Mouse (Mus musculus): ENCODE measurements around the gene Tpd52l2. TPM values are rescaled to one million over a fixed set of nuclear protein-coding genes. Genes with fewer than 3 reads are reported as not detected.

Tpd52l2 gene
- polyA plus RNA-seq (2014; fragmentation: Nextera tagmentation; extraction: Ambion mirVana), result 175 and 178 TPM in 2 replicates

- peaks cover 9% of the 10 kb centered on the region; the same call in 1 of the 2 replicates for H3K4me1 ChIP-seq (ENCODE audit: control insufficient read depth, insufficient read depth, low read length)
- H3K4me2 ChIP-seq (replicated peaks; ENCODE audit: low read depth, low read length), result peak within 1 kb of the TSS; percentile 83
- H3K9ac ChIP-seq (replicated peaks; ENCODE audit: low read depth, low read length), result peak within 1 kb of the TSS; percentile 89
- no peaks in the 10 kb centered on the region for H3K9me3 ChIP-seq (ENCODE audit: control insufficient read depth, low read depth, low read length)
- WGBS, result under 1% methylated on average over 46 of the region's 46 CpGs
- peak; percentile 97 for ATAC-seq (ENCODE audit: insufficient number of reproducible peaks, insufficient read depth, low FRiP score, low read depth)
- peaks cover 15% of the 10 kb centered on the region for H3K36me3 ChIP-seq (ENCODE audit: control insufficient read depth, insufficient read depth, low read length)
- H3K4me3 ChIP-seq (ENCODE audit: low read depth, low read length), result peak within 1 kb of the TSS; percentile 96
- H3K27me3 ChIP-seq (ENCODE audit: control insufficient read depth, insufficient read depth, low read length), result no peaks in the 10 kb centered on the region
- peak within 1 kb of the TSS; percentile 94 for H3K27ac ChIP-seq (ENCODE audit: low read length)
Observed at GRCm38 (mm10) chr2:181496831-181497547, at the start of gene Tpd52l2. Tpd52l2 (plus strand) TSS chr2:181497142.

DNA sequence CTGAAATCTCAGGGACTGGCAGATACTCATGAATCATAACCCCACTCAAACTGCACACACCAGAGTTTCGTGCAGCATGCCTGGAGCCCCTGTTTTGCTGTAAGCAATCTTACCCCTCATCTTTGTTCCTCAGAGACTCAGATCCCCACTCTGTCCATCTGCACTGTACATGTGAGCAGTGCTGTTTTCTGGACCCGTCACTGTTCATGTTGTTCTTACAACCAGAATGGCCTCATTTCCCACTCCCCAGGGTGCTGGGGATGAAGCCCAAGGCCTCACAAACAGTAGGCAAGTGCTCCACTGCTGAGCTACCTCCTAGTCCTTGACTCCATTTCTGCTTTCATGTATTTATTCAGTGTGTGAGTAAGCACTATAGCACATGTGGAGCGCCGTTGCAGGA lies 44.8 kb upstream of the Tpd52l2 start:
- no peaks in the 10 kb centered on the region for H3K36me3 ChIP-seq (ENCODE audit: control insufficient read depth, insufficient read depth, low read length)
- H3K27ac ChIP-seq (ENCODE audit: low read length), result no peak overlapping the region
- H3K9me3 ChIP-seq (ENCODE audit: control insufficient read depth, low read depth, low read length), result no peaks in the 10 kb centered on the region
- H3K9ac ChIP-seq (replicated peaks; ENCODE audit: low read depth, low read length), result no peak overlapping the region
- no peaks in the 10 kb centered on the region for H3K4me1 ChIP-seq (ENCODE audit: control insufficient read depth, insufficient read depth, low read length)
- WGBS, result 70% methylated on average over 4 of the region's 4 CpGs
- no peak overlapping the region for H3K4me3 ChIP-seq (ENCODE audit: low read depth, low read length)
- H3K4me2 ChIP-seq (replicated peaks; ENCODE audit: low read depth, low read length), result no peak overlapping the region
- H3K27me3 ChIP-seq (ENCODE audit: control insufficient read depth, insufficient read depth, low read length), result no peaks in the 10 kb centered on the region
- no peak for ATAC-seq (ENCODE audit: insufficient number of reproducible peaks, insufficient read depth, low FRiP score, low read depth)

- no peaks in the 10 kb centered on the region for H3K36me3 ChIP-seq (ENCODE audit: control insufficient read depth, insufficient read depth, low read length)
- ATAC-seq (ENCODE audit: insufficient number of reproducible peaks, insufficient read depth, low FRiP score, low read depth), result no peak
- WGBS, result 39% methylated on average over 1 of the region's 1 CpGs
- no peaks in the 10 kb centered on the region for H3K9me3 ChIP-seq (ENCODE audit: control insufficient read depth, low read depth, low read length)
- H3K4me2 ChIP-seq (replicated peaks; ENCODE audit: low read depth, low read length), result no peak overlapping the region
- no peak overlapping the region for H3K9ac ChIP-seq (replicated peaks; ENCODE audit: low read depth, low read length)
- 0 out of 2 replicates have a peak, but pooled peaks cover 5% of the 10 kb centered on the region for H3K4me1 ChIP-seq (ENCODE audit: control insufficient read depth, insufficient read depth, low read length)
- H3K4me3 ChIP-seq (ENCODE audit: low read depth, low read length), result no peak overlapping the region
- H3K27me3 ChIP-seq (ENCODE audit: control insufficient read depth, insufficient read depth, low read length), result no peaks in the 10 kb centered on the region
- H3K27ac ChIP-seq (ENCODE audit: low read length), result no peak overlapping the region
Observed at GRCm38 (mm10) chr2:181453274-181453673, 43.7 kb upstream of the Tpd52l2 start.

- Histone ChIP-seq H3K4me2 (replicated peaks; ENCODE audit: low read depth, low read length) (no peak overlapping the region), H3K4me3 (ENCODE audit: low read depth, low read length) (no peak overlapping the region), H3K36me3 (ENCODE audit: control insufficient read depth, insufficient read depth, low read length) (no peaks in the 10 kb centered on the region), H3K27me3 (ENCODE audit: control insufficient read depth, insufficient read depth, low read length) (no peaks in the 10 kb centered on the region), H3K9ac (replicated peaks; ENCODE audit: low read depth, low read length) (no peak overlapping the region), H3K4me1 (ENCODE audit: control insufficient read depth, insufficient read depth, low read length) (peaks cover 9% of the 10 kb centered on the region), H3K27ac (ENCODE audit: low read length) (no peak overlapping the region), H3K9me3 (ENCODE audit: control insufficient read depth, low read depth, low read length) (no peaks in the 10 kb centered on the region)
- ATAC-seq (ENCODE audit: insufficient number of reproducible peaks, insufficient read depth, low FRiP score, low read depth), result no peak
- 64% methylated on average over 2 of the region's 2 CpGs for WGBS
Observed at GRCm38 (mm10) chr2:181455899-181456298, 41.0 kb upstream of the Tpd52l2 start.

DNA sequence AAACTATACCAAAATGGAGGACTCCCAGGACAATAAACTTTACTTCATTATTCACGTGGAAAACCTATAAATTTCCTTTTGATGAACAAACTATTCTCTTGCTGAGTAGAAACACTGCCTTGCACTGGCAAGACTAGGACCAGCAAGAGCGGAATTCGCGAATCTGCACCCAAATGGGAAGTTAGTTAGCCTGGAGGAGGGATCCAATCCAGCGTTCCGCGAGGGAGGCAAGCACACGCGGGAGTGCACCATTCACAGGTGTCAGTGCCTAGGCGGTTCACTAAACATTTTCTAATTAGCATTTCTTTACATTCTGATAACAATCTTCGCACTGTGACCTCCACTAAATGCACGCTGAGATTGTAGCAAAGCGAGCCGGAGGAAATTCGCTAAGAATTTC lies 39.1 kb upstream of the Tpd52l2 start:
- no peak for ATAC-seq (ENCODE audit: insufficient number of reproducible peaks, insufficient read depth, low FRiP score, low read depth)
- Histone ChIP-seq H3K4me3 (ENCODE audit: low read depth, low read length) (peak overlapping the region; percentile 95), H3K27me3 (ENCODE audit: control insufficient read depth, insufficient read depth, low read length) (no peaks in the 10 kb centered on the region), H3K4me2 (replicated peaks; ENCODE audit: low read depth, low read length) (peak overlapping the region; percentile 98), H3K36me3 (ENCODE audit: control insufficient read depth, insufficient read depth, low read length) (no peaks in the 10 kb centered on the region), H3K27ac (ENCODE audit: low read length) (no peak overlapping the region), H3K4me1 (ENCODE audit: control insufficient read depth, insufficient read depth, low read length) (peaks cover 9% of the 10 kb centered on the region), H3K9me3 (ENCODE audit: control insufficient read depth, low read depth, low read length) (no peaks in the 10 kb centered on the region), H3K9ac (replicated peaks; ENCODE audit: low read depth, low read length) (peak overlapping the region; percentile 82; the same call in 1 of the 2 replicates)
- WGBS, result 3% methylated on average over 15 of the region's 15 CpGs

- H3K4me2 ChIP-seq (replicated peaks; ENCODE audit: low read depth, low read length), result peak overlapping the region; percentile 98
- WGBS, result 0% methylated on average over 59 of the region's 72 CpGs
- peak overlapping the region; percentile 82 for H3K9ac ChIP-seq (replicated peaks; ENCODE audit: low read depth, low read length)
- peaks cover 9% of the 10 kb centered on the region for H3K4me1 ChIP-seq (ENCODE audit: control insufficient read depth, insufficient read depth, low read length)
- H3K36me3 ChIP-seq (ENCODE audit: control insufficient read depth, insufficient read depth, low read length), result no peaks in the 10 kb centered on the region
- H3K27ac ChIP-seq (ENCODE audit: low read length), result peak overlapping the region; percentile 55
- H3K27me3 ChIP-seq (ENCODE audit: control insufficient read depth, insufficient read depth, low read length), result no peaks in the 10 kb centered on the region
- ATAC-seq (ENCODE audit: insufficient number of reproducible peaks, insufficient read depth, low FRiP score, low read depth), result no peak
- peak overlapping the region; percentile 95 for H3K4me3 ChIP-seq (ENCODE audit: low read depth, low read length)
- no peaks in the 10 kb centered on the region for H3K9me3 ChIP-seq (ENCODE audit: control insufficient read depth, low read depth, low read length)
Observed at GRCm38 (mm10) chr2:181458411-181459152, 38.4 kb upstream of the Tpd52l2 start.

DNA sequence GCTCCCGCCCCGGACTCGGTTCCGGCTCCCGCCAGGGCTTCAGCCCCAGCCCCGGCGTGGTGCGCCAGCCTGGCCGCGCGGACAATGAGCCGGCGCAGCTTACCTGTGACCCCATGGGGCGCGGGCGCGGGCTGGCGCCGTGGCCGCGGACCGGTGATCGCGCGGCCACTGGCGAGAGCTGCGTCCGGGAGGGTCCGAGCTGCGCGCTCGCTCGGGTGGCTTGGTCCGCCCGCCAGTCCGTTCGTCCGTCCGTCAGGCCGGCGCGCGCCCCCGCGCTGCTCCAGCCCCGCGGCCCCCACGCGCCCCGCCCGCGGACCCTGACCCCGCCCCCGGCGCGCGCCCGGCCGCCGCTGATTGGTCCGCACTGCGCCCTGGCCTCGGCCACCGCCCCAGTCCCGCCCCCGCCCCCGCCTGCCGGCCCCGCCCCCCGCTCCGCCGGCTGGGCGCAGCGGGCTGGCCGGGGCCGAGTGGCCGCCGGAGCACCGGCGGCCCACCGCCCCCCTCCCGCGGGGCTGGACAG lies 37.7 kb upstream of the Tpd52l2 start, which contains the start of gene Zbtb46:
Gene Zbtb46 (minus strand): TSS at position 274 of the 520 bp plus-strand sequence.
- Histone ChIP-seq H3K4me3 (ENCODE audit: low read depth, low read length) (peak within 1 kb of the TSS; percentile 95), H3K9me3 (ENCODE audit: control insufficient read depth, low read depth, low read length) (no peaks in the 10 kb centered on the region), H3K36me3 (ENCODE audit: control insufficient read depth, insufficient read depth, low read length) (no peaks in the 10 kb centered on the region), H3K4me2 (replicated peaks; ENCODE audit: low read depth, low read length) (peak within 1 kb of the TSS; percentile 98), H3K4me1 (ENCODE audit: control insufficient read depth, insufficient read depth, low read length) (peaks cover 9% of the 10 kb centered on the region), H3K9ac (replicated peaks; ENCODE audit: low read depth, low read length) (peak within 1 kb of the TSS; percentile 82), H3K27ac (ENCODE audit: low read length) (peak within 1 kb of the TSS; percentile 74), H3K27me3 (ENCODE audit: control insufficient read depth, insufficient read depth, low read length) (no peaks in the 10 kb centered on the region)
- WGBS, result under 1% methylated on average over 37 of the region's 83 CpGs
- peak; percentile 92 for ATAC-seq (ENCODE audit: insufficient number of reproducible peaks, insufficient read depth, low FRiP score, low read depth)

Data from stomach, embryonic 14.5 days (tissue).